ENCODE assay signal across 22 mouse cellular contexts in the genomic region with DNA sequence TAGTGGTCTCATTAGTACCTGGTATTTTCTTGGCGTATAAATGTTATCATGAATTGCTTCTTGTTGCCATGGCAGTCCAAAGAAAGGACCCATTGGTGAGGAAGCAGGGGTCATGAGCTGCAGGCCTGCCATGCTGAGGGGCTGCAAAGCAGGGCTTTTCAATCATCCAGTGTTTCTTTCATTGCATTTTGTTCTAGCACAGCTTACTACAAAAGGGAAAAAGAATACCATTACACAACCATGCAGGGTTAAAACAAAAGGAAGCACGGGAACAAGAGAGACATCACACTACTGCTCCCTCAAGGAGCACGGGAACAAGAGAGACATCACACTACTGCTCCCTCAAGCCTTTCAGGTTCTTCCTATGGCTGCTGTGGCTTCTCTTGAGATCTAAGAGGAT. TPM values are rescaled to one million over a fixed set of nuclear protein-coding genes. Genes with fewer than 3 reads are reported as not detected.
DNase-seq lines count a peak whose midpoint lies in the region; ATAC-seq and TF ChIP-seq lines count a peak whose summit lies in the region.
"Had no signal": no experiment of that assay in that cellular context is flagged by ENCODE, and none has a peak within 500 bp of the region (broad histone marks: within the 10 kb centered on the region; RNA-seq: fewer than 3 reads in every experiment).

No protein-coding gene starts in this region.

- no peak overlapping the region for H3K9ac ChIP-seq in midbrain, embryonic 12.5 days (replicated peaks)
- no peak overlapping the region for H3K9ac ChIP-seq in midbrain, postnatal 0 days (replicated peaks; ENCODE audit: low read length, poor library complexity, severe bottlenecking)
- no peak overlapping the region for H3K9ac ChIP-seq in embryonic facial prominence, embryonic 12.5 days
- no peak overlapping the region for H3K9ac ChIP-seq in forebrain, embryonic 15.5 days (replicated peaks)
- H3K9ac ChIP-seq: liver, embryonic 12.5 days; midbrain, embryonic 15.5 days had no signal

- 12% methylated on average over 3 of the region's 3 CpGs for WGBS in midbrain, embryonic 12.5 days
- WGBS in midbrain, postnatal 0 days: 11% methylated on average over 3 of the region's 3 CpGs
- whole genome bisulfite sequencing in embryonic facial prominence, embryonic 12.5 days: 70% methylated on average over 3 of the region's 3 CpGs
- 7% methylated on average over 3 of the region's 3 CpGs for WGBS in forebrain, embryonic 15.5 days
- WGBS in thymus, adult 2 months: 96% methylated on average over 3 of the region's 3 CpGs

- H3K27ac ChIP-seq in midbrain, embryonic 12.5 days (replicated peaks): no peak overlapping the region
- no peak overlapping the region for H3K27ac ChIP-seq in midbrain, postnatal 0 days (ENCODE audit: low read depth, low read length)
- 0 out of 2 replicates have a peak overlapping the region, but pooled peaks have one; percentile 23 for H3K27ac ChIP-seq in embryonic facial prominence, embryonic 12.5 days
- peak overlapping the region; percentile 35 for H3K27ac ChIP-seq in forebrain, embryonic 15.5 days (replicated peaks)
- H3K27ac ChIP-seq in thymus, adult 2 months (ENCODE audit: control insufficient read depth, insufficient read depth, low read length): no peak overlapping the region
- H3K27ac ChIP-seq: heart, embryonic 10.5 days; layer of hippocampus, adult 2 months; liver, embryonic 12.5 days; midbrain, embryonic 15.5 days had no signal

- H3K9me3 ChIP-seq in midbrain, embryonic 12.5 days: no peaks in the 10 kb centered on the region
- H3K9me3 ChIP-seq in midbrain, postnatal 0 days (ENCODE audit: low read length): no peaks in the 10 kb centered on the region
- no peaks in the 10 kb centered on the region for H3K9me3 ChIP-seq in embryonic facial prominence, embryonic 12.5 days
- no peaks in the 10 kb centered on the region for H3K9me3 ChIP-seq in forebrain, embryonic 15.5 days
- H3K9me3 ChIP-seq: heart, embryonic 10.5 days; liver, embryonic 12.5 days; midbrain, embryonic 15.5 days had no signal

- no peak for TF ChIP-seq POLR2A in thymus, adult 2 months (IDR thresholded peaks at IDR 0.05; ENCODE audit: control insufficient read depth, extremely low read depth, insufficient read depth, low read length, poor library complexity)

- H3K36me3 ChIP-seq in midbrain, embryonic 12.5 days: peaks cover 42% of the 10 kb centered on the region
- H3K36me3 ChIP-seq in midbrain, postnatal 0 days (ENCODE audit: insufficient read depth, low read length): peaks cover 32% of the 10 kb centered on the region
- H3K36me3 ChIP-seq in embryonic facial prominence, embryonic 12.5 days: peaks cover 60% of the 10 kb centered on the region
- peaks cover 42% of the 10 kb centered on the region for H3K36me3 ChIP-seq in forebrain, embryonic 15.5 days
- peaks cover 56% of the 10 kb centered on the region for H3K36me3 ChIP-seq in thymus, adult 2 months (ENCODE audit: control insufficient read depth, insufficient read depth, low read length)

- no peak overlapping the region for H3K4me2 ChIP-seq in midbrain, embryonic 12.5 days (replicated peaks)
- H3K4me2 ChIP-seq in midbrain, postnatal 0 days (ENCODE audit: low read depth, low read length, poor library complexity, severe bottlenecking): no peak overlapping the region
- H3K4me2 ChIP-seq in embryonic facial prominence, embryonic 12.5 days (replicated peaks): no peak overlapping the region
- no peak overlapping the region for H3K4me2 ChIP-seq in forebrain, embryonic 15.5 days (replicated peaks)
- H3K4me2 ChIP-seq: liver, embryonic 12.5 days; midbrain, embryonic 15.5 days had no signal

- H3K4me1 ChIP-seq in midbrain, embryonic 12.5 days: peaks cover 45% of the 10 kb centered on the region
- no peaks in the 10 kb centered on the region; the same call in 1 of the 2 replicates for H3K4me1 ChIP-seq in midbrain, postnatal 0 days (ENCODE audit: insufficient read depth, low read length)
- peaks cover 8% of the 10 kb centered on the region; the same call in 1 of the 2 replicates for H3K4me1 ChIP-seq in embryonic facial prominence, embryonic 12.5 days
- peaks cover 28% of the 10 kb centered on the region for H3K4me1 ChIP-seq in forebrain, embryonic 15.5 days
- no peaks in the 10 kb centered on the region for H3K4me1 ChIP-seq in thymus, adult 2 months (replicated peaks; ENCODE audit: control insufficient read depth, insufficient read depth, low read length)

- no peak overlapping the region for H3K4me3 ChIP-seq in midbrain, embryonic 12.5 days
- no peak overlapping the region for H3K4me3 ChIP-seq in midbrain, postnatal 0 days (ENCODE audit: low read depth, low read length)
- H3K4me3 ChIP-seq in embryonic facial prominence, embryonic 12.5 days: no peak overlapping the region
- H3K4me3 ChIP-seq in forebrain, embryonic 15.5 days: no peak overlapping the region
- H3K4me3 ChIP-seq in thymus, adult 2 months (ENCODE audit: control insufficient read depth, insufficient read depth, low read length): no peak overlapping the region
- H3K4me3 ChIP-seq: heart, embryonic 10.5 days; layer of hippocampus, adult 2 months; liver, embryonic 12.5 days; midbrain, embryonic 15.5 days had no signal

- peaks cover 24% of the 10 kb centered on the region for H3K27me3 ChIP-seq in midbrain, embryonic 12.5 days
- H3K27me3 ChIP-seq in midbrain, postnatal 0 days (ENCODE audit: insufficient read depth, low read length): no peaks in the 10 kb centered on the region
- no peaks in the 10 kb centered on the region for H3K27me3 ChIP-seq in embryonic facial prominence, embryonic 12.5 days
- H3K27me3 ChIP-seq in forebrain, embryonic 15.5 days: no peaks in the 10 kb centered on the region
- H3K27me3 ChIP-seq in thymus, adult 2 months (ENCODE audit: control insufficient read depth, insufficient read depth, low read length): no peaks in the 10 kb centered on the region
- H3K27me3 ChIP-seq: liver, embryonic 12.5 days; midbrain, embryonic 15.5 days had no signal

- no peak for TF ChIP-seq CTCF in midbrain, postnatal 0 days (IDR thresholded peaks at IDR 0.05)
- no peak for TF ChIP-seq CTCF in thymus, adult 2 months (IDR thresholded peaks at IDR 0.05; ENCODE audit: borderline replicate concordance, control insufficient read depth, extremely low read depth, insufficient read depth, low read length, poor library complexity)

- peak; percentile 57 for ATAC-seq in midbrain, embryonic 12.5 days (ENCODE audit: low FRiP score, low read depth)
- no peak for ATAC-seq in midbrain, postnatal 0 days (ENCODE audit: low FRiP score)
- ATAC-seq in embryonic facial prominence, embryonic 12.5 days (ENCODE audit: insufficient number of reproducible peaks, insufficient read depth, low FRiP score, low TSS enrichment): no peak
- ATAC-seq in forebrain, embryonic 15.5 days (replicated peaks): peak; percentile 48; the same call in 1 of the 2 replicates
- ATAC-seq: liver, embryonic 12.5 days; midbrain, embryonic 15.5 days had no signal

- no peak for DNase-seq in midbrain, postnatal 0 days (ENCODE audit: low spot score)
- peak; percentile 56 for DNase-seq in embryo, embryonic 10.5 days (ENCODE audit: low spot score)
- no peak for DNase-seq in layer of hippocampus, adult 11-12 months (ENCODE audit: low spot score)
- no peak for DNase-seq in frontal cortex, adult 2 months (ENCODE audit: extremely low spot score in 1 of 2, low spot score in 1 of 2)
- no peak for DNase-seq in thymus, adult 2 months
- DNase-seq: adrenal gland, adult 2 months; cerebellum, adult 18-20 months; cerebellum, postnatal 14 days; gastrocnemius, postnatal 10 days; kidney, adult 8-10 months; kidney, postnatal 10 days; lung, adult 18-20 months; lung, postnatal 10 days; retina, postnatal 1 day; thymus, postnatal 14 days had no signal

RNA-seq across cellular contexts. Expression of a gene that starts 20.0 kb away (rescaled TPM):
- 55.9 and 63.1 TPM in 2 replicates for polyA plus RNA-seq in midbrain, embryonic 12.5 days (2016; fragmentation: Nextera tagmentation; extraction: Ambion mirVana)
- 38.9 and 46.1 TPM in 2 replicates for total RNA-seq in midbrain, postnatal 0 days (2014; rRNA removed)
- polyA plus RNA-seq in midbrain, postnatal 0 days (2015; fragmentation: Nextera tagmentation; extraction: Ambion mirVana): 26.0 and 28.4 TPM in 2 replicates
- 58.0 and 60.0 TPM in 2 replicates for polyA plus RNA-seq in embryonic facial prominence, embryonic 12.5 days (2016; fragmentation: Nextera tagmentation; extraction: Ambion mirVana)
- 46.6 and 48.2 TPM in 2 replicates for polyA plus RNA-seq in forebrain, embryonic 15.5 days (2015; fragmentation: Nextera tagmentation; extraction: Ambion mirVana)
- polyA plus RNA-seq in frontal cortex, adult 2 months (2012; rRNA removed): 20.4 and 21.8 TPM in 2 replicates
- polyA plus RNA-seq in thymus, adult 2 months (2012; rRNA removed): 14.8 and 16.9 TPM in 2 replicates

Comparison
In these comparisons a context has a peak if more than half of its experiments do, and no peak if none do; other contexts are left out.
1. ATAC-seq: peak in midbrain, embryonic 12.5 days (single experiment) and forebrain, embryonic 15.5 days (single experiment); none in midbrain, postnatal 0 days (single experiment) and embryonic facial prominence, embryonic 12.5 days (single experiment).
2. H3K27ac ChIP-seq: peak in embryonic facial prominence, embryonic 12.5 days (single experiment) and forebrain, embryonic 15.5 days (single experiment); none in midbrain, embryonic 12.5 days (single experiment), midbrain, postnatal 0 days (single experiment) and thymus, adult 2 months (single experiment).